Mouse (Mus musculus) CH12.LX (cell line): ENCODE data around the gene Ldlrad3. TPM values are rescaled to one million over a fixed set of nuclear protein-coding genes. Genes with fewer than 3 reads are reported as not detected.

Experiments used
- DNase-seq: peaks from one replicate; pipeline ENCODE4 v3.0.0-alpha.2; 2013; ENCODE audit errors: extremely low read depth
- H3K27ac ChIP-seq: 2 replicates; pipeline ENCODE4 v1.5.1; 2012; ENCODE audit warnings: low read depth, mild to moderate bottlenecking, control low read depth, moderate library complexity; ENCODE audit not compliant: insufficient read depth
- H3K27me3 ChIP-seq: replicated peaks from 2 replicates; pipeline ENCODE3; 2012; ENCODE audit warnings: inconsistent platforms
- H3K36me3 ChIP-seq, 2 experiments: replicated peaks in 1 of 2; 2 replicates each; pipeline versions ENCODE3 to v1.6.1; 2012; ENCODE audit warnings: inconsistent platforms in 1 of 2, low read length in 1 of 2, mild to moderate bottlenecking in 1 of 2, mixed read lengths in 1 of 2, moderate library complexity in 1 of 2; ENCODE audit not compliant: control insufficient read depth in 1 of 2, insufficient read depth in 1 of 2
- H3K4me1 ChIP-seq, 2 experiments: 2 replicates each; pipeline ENCODE4 v1.6.1; 2012; ENCODE audit warnings: inconsistent platforms in 1 of 2, moderate library complexity in 1 of 2; ENCODE audit not compliant: insufficient read depth in 2 of 2, control insufficient read depth in 1 of 2
- H3K4me2 ChIP-seq: 2 replicates; pipeline ENCODE4 v1.6.1; 2012; ENCODE audit warnings: low read depth, mild to moderate bottlenecking, control low read depth; ENCODE audit not compliant: poor library complexity, insufficient read depth, severe bottlenecking
- H3K4me3 ChIP-seq, 3 experiments: fragments of 150-350 bp in 1 of 3; sonication (generic) in 1 of 3; replicated peaks in 1 of 3; 2 replicates each; pipeline versions ENCODE3 to v1.5.1; 2011 to 2012; ENCODE audit warnings: low read depth in 2 of 3, low read length in 2 of 3, mild to moderate bottlenecking in 2 of 3, moderate library complexity in 2 of 3, control low read depth in 1 of 3, improper control_type of control experiment in 1 of 3, inconsistent platforms in 1 of 3, mixed read lengths in 1 of 3; ENCODE audit not compliant: poor library complexity in 1 of 3
- H3K79me2 ChIP-seq: replicated peaks from 2 replicates; pipeline ENCODE4 v1.6.1; 2012; ENCODE audit warnings: mild to moderate bottlenecking, moderate library complexity; ENCODE audit not compliant: control insufficient read depth, poor library complexity, insufficient read depth, severe bottlenecking; ENCODE audit errors: extremely low read depth
- H3K9ac ChIP-seq: 2 replicates; pipeline ENCODE4 v1.6.1; 2012; ENCODE audit warnings: low read depth, mild to moderate bottlenecking, control low read depth, moderate library complexity; ENCODE audit not compliant: insufficient read depth
- H3K9me3 ChIP-seq: replicated peaks from 2 replicates; pipeline ENCODE3; 2012; ENCODE audit warnings: low read length, inconsistent platforms, mixed read lengths
- BHLHE40 ChIP-seq: IDR thresholded peaks from 2 replicates; pipeline ENCODE4 v1.6.1; 2011; ENCODE audit warnings: mild to moderate bottlenecking, low read depth, low read length, improper control_type of control experiment
- CTCF ChIP-seq, 2 experiments: IDR thresholded peaks in 1 of 2; conservative IDR thresholded peaks in 1 of 2; 2 replicates each; pipeline ENCODE4 v1.5.1; 2011 to 2012; ENCODE audit warnings: low read depth in 2 of 2, low read length in 2 of 2, improper control_type of control experiment in 1 of 2, inconsistent platforms in 1 of 2, mild to moderate bottlenecking in 1 of 2, moderate library complexity in 1 of 2
- JUN ChIP-seq: IDR thresholded peaks from 2 replicates; pipeline ENCODE4 v1.6.1; 2011; ENCODE audit warnings: low read depth, mild to moderate bottlenecking, low read length, improper control_type of control experiment, moderate library complexity; ENCODE audit not compliant: insufficient read depth
- KAT2A ChIP-seq: IDR thresholded peaks from 2 replicates; pipeline ENCODE4 v1.6.1; 2012; ENCODE audit warnings: low read length, improper control_type of control experiment, inconsistent platforms; ENCODE audit not compliant: insufficient replicate concordance
- MAFK ChIP-seq: IDR thresholded peaks from 2 replicates; pipeline ENCODE4 v1.6.1; 2011; ENCODE audit warnings: low read length, improper control_type of control experiment; ENCODE audit not compliant: insufficient replicate concordance
- MEF2A ChIP-seq: IDR thresholded peaks from 2 replicates; pipeline ENCODE4 v1.6.1; 2014; ENCODE audit warnings: low read depth, mild to moderate bottlenecking, inconsistent platforms, low read length, improper control_type of control experiment, borderline replicate concordance
- MYC ChIP-seq: IDR thresholded peaks from 2 replicates; pipeline ENCODE4 v1.6.1; 2011; ENCODE audit warnings: low read depth, mild to moderate bottlenecking, improper control_type of control experiment, low read length
- NELFE ChIP-seq: IDR thresholded peaks from 2 replicates; pipeline ENCODE4 v1.6.1; 2011; ENCODE audit warnings: low read depth, low read length, improper control_type of control experiment
- NRF1 ChIP-seq: IDR thresholded peaks from 2 replicates; pipeline ENCODE4 v1.6.1; 2014; ENCODE audit warnings: low read depth, mild to moderate bottlenecking, inconsistent platforms, low read length, improper control_type of control experiment, moderate library complexity
- PAX5 ChIP-seq: IDR thresholded peaks from 2 replicates; pipeline ENCODE4 v1.6.1; 2012; ENCODE audit warnings: low read length, inconsistent platforms, mixed read lengths
- RAD21 ChIP-seq: IDR thresholded peaks from 2 replicates; pipeline ENCODE4 v1.6.1; 2011; ENCODE audit warnings: low read depth, mild to moderate bottlenecking, low read length, improper control_type of control experiment, moderate library complexity
- RCOR1 ChIP-seq: conservative IDR thresholded peaks from 2 replicates; pipeline ENCODE4 v1.6.1; 2012; ENCODE audit warnings: low read depth, mild to moderate bottlenecking, inconsistent platforms, low read length, improper control_type of control experiment
- SIN3A ChIP-seq: IDR thresholded peaks from 2 replicates; pipeline ENCODE4 v1.6.1; 2012; ENCODE audit warnings: low read length, improper control_type of control experiment, inconsistent platforms
- SMC3 ChIP-seq: IDR thresholded peaks from 2 replicates; pipeline ENCODE4 v1.6.1; 2011; ENCODE audit warnings: low read depth, low read length, improper control_type of control experiment
- ZKSCAN1 ChIP-seq: IDR thresholded peaks from 2 replicates; pipeline ENCODE4 v1.6.1; 2012; ENCODE audit warnings: low read depth, inconsistent platforms, low read length, improper control_type of control experiment, borderline replicate concordance
- ZMIZ1 ChIP-seq: IDR thresholded peaks from 2 replicates; pipeline ENCODE4 v1.6.1; 2012; ENCODE audit warnings: low read depth, mild to moderate bottlenecking, inconsistent platforms, low read length, improper control_type of control experiment
- ZNF384 ChIP-seq: IDR thresholded peaks from 2 replicates; pipeline ENCODE4 v1.6.1; 2012; ENCODE audit warnings: low read depth, low read length, improper control_type of control experiment, inconsistent platforms
- dilution Hi-C: fragments of 300-500 bp; cut with MboI; formaldehyde crosslinking; loops from 2 replicates; pipeline ENCODE4 v1.14.3; 2020; ENCODE audit warnings: low sequenced_read_pairs; ENCODE audit not compliant: extremely low pct_unique_long_range_greater_than_20kb, extremely low pct_ligation_motif_present
- in situ Hi-C: fragments of 300-500 bp; cut with MboI; formaldehyde crosslinking; loops from 3 replicates; pipeline ENCODE4 v1.14.3; 2019; ENCODE audit warnings: low sequenced_read_pairs, low pct_ligation_motif_present, low pct_unique_long_range_greater_than_20kb, mixed read lengths
- polyA plus RNA-seq: library from polyadenylated mRNA; unstranded; fragments of >175 nt; gene quantifications from 2 replicates; pipeline ENCODE4 v1.2.1, GENCODE M21; 2012; ENCODE audit warnings: low read depth; ENCODE audit not compliant: insufficient read length
- total RNA-seq, 2 experiments: library from RNA; depleted of rRNA; stranded (reverse); fragments of 300-350 nt in 1 of 2; fragments of >200 nt in 1 of 2; gene quantifications; 2 replicates each; pipeline ENCODE4 v1.2.3; 2012 to 2014

The Ldlrad3 gene
- total and polyA plus RNA-seq, 3 experiments: 0.30 to 2.7 (median 2.1) TPM

DNA sequence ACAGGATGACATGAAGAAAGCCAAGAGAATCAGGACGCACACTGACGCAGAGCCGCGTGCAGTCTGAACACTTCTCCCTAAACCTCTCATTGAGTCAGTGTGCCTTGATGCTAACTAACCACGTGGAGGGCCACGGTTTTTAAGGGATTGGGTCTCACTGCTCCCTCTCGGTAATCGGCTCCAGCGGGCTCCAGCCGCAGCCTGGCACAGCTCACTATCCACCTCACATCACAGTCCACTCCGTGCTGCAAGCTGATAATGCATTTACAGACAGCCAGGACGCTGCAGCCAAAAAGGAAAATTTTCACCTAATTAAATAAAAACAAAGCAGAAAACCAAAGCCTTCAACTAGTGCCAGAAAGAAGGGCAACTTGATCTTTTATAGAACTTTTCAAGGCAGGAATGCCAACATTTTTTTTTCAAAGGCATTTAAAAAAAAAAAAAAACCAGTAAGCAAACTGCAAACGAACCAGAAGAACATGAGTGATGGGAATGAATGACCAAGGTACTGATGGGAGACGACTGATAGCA is 57.6 kb downstream of the Ldlrad3 start:
- in situ Hi-C loops (no loop called here), dilution Hi-C loops (no loop called here)
- H3K9ac ChIP-seq: no peak overlapping the region
- H3K4me2 ChIP-seq: no peak overlapping the region
- H3K36me3 ChIP-seq: no peaks in the 10 kb centered on the region
- H3K79me2 ChIP-seq: no peaks in the 10 kb centered on the region
- no peaks in the 10 kb centered on the region for H3K27me3 ChIP-seq
- no peak overlapping the region for H3K4me3 ChIP-seq
- no peak for TF ChIP-seq NRF1
- TF ChIP-seq MEF2A: no peak
- TF ChIP-seq CTCF (conservative IDR thresholded peaks at IDR 0.05 in 1 of 2, IDR thresholded peaks at IDR 0.05 in 1 of 2; ENCODE audit: low read depth in 2 of 2, low read length in 2 of 2): no peak
- TF ChIP-seq KAT2A: no peak
- TF ChIP-seq BHLHE40: no peak
- TF ChIP-seq MYC: no peak
- TF ChIP-seq ZKSCAN1: no peak
- no peak for TF ChIP-seq ZNF384
- TF ChIP-seq ZMIZ1: no peak
- no peaks in the 10 kb centered on the region for H3K9me3 ChIP-seq
- no peak for DNase-seq
- peaks cover 4 to 11% of the 10 kb centered on the region in 2 experiments; a peak in 2 of 4 replicates for H3K4me1 ChIP-seq
- H3K27ac ChIP-seq: no peak overlapping the region

DNA sequence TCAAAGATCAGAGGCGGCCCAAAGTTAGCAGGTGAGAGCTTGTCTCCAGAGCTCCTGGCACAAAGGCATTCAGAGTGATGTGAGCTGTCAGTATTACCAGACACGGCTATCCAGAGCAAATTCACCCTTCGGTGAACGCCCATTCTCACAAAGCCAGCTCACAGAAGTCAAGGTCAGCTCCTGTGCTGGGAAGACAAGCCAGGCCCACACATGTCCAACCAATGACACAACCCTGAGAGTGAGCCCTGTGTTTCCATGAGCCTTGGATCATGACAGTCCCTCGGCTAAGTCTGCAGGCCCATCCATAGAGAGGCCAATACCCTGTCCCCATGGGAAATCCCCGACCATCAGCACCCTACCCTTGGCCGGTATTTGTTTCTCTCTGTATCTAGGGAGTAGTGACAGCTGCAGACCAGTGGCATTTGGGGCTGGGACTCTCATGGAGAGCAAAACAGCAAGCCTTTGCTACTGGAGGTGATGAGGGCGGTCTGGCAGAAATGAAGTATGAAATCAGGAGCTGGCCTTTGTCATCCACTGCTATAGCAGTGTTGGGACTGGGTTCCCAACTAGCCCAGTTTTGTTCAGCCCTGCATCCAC is 58.3 kb downstream of the Ldlrad3 start:
- dilution Hi-C loops: no loop called here

DNA sequence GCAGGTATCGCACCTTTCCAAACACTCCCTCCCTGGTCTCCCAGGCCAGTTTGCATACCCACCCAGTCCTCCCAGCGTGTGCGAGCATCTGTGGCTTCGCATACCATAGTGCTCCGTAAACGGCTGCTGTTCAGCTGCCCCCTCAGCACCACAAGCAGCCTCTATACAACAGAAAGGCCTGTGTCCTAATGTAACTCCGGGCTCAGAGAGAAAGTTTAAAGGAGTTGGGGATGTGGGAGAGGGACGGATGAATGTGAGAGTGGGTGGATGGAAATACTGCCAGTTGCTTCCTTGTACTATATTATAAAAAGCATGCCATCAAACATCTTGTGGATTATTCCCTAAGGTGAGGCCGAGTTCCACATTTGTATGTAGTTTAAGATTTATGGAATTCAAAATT is 59.0 kb downstream of the Ldlrad3 start:
- no peak for DNase-seq
- Histone ChIP-seq H3K79me2 (no peaks in the 10 kb centered on the region), H3K36me3 (no peaks in the 10 kb centered on the region)
- no peak for TF ChIP-seq BHLHE40
- no peak for TF ChIP-seq SMC3
- TF ChIP-seq RAD21: no peak
- TF ChIP-seq, all 38 proteins: peak for 0
- no peak overlapping the region for H3K27ac ChIP-seq
- peaks cover 0 to 3% of the 10 kb centered on the region in 2 experiments; a peak in 2 of 4 replicates for H3K4me1 ChIP-seq
- no peak overlapping the region for H3K4me3 ChIP-seq
- H3K27me3 ChIP-seq: no peaks in the 10 kb centered on the region
- no peaks in the 10 kb centered on the region for H3K9me3 ChIP-seq
- H3K4me2 ChIP-seq: no peak overlapping the region
- in situ Hi-C loops (no loop called here), dilution Hi-C loops (no loop called here)
- H3K9ac ChIP-seq: no peak overlapping the region

More for the DNA sequence above, 58.3 kb downstream of the Ldlrad3 start:
- H3K4me2 ChIP-seq: no peak overlapping the region
- H3K4me3 ChIP-seq: no peak overlapping the region
- no peak for DNase-seq
- no peaks in the 10 kb centered on the region for H3K36me3 ChIP-seq
- H3K27ac ChIP-seq: no peak overlapping the region
- TF ChIP-seq RCOR1: no peak
- TF ChIP-seq SMC3: no peak
- TF ChIP-seq NELFE: no peak
- no peak for TF ChIP-seq SIN3A
- no peak for TF ChIP-seq CTCF (conservative IDR thresholded peaks at IDR 0.05 in 1 of 2, IDR thresholded peaks at IDR 0.05 in 1 of 2; ENCODE audit: low read depth in 2 of 2, low read length in 2 of 2)
- TF ChIP-seq JUN: no peak
- no peak for TF ChIP-seq MAFK
- TF ChIP-seq PAX5: no peak
- TF ChIP-seq MYC: no peak
- peaks cover 0 to 8% of the 10 kb centered on the region in 2 experiments; a peak in 2 of 4 replicates for H3K4me1 ChIP-seq
- H3K9ac ChIP-seq: no peak overlapping the region
- H3K79me2 ChIP-seq: no peaks in the 10 kb centered on the region
- no peaks in the 10 kb centered on the region for H3K27me3 ChIP-seq
- in situ Hi-C loops: no loop called here
- H3K9me3 ChIP-seq: no peaks in the 10 kb centered on the region
